Mouse (Mus musculus): ENCODE measurements around the gene Twnk. TPM values are rescaled to one million over a fixed set of nuclear protein-coding genes. Genes with fewer than 3 reads are reported as not detected.

The Twnk gene
- polyA plus RNA-seq, 1 experiment from 2014 or later: 10.2 TPM

- no peak for ATAC-seq (ENCODE audit: low read depth)
- H3K9ac ChIP-seq (replicated peaks; ENCODE audit: low read depth, low read length): peak overlapping the region; percentile 63
- H3K27ac ChIP-seq (ENCODE audit: low read depth, low read length): peak overlapping the region; percentile 97
- 53% methylated on average over 7 of the region's 7 CpGs for WGBS
- no peaks in the 10 kb centered on the region for H3K9me3 ChIP-seq (ENCODE audit: control insufficient read depth, low read length)
- no peaks in the 10 kb centered on the region for H3K27me3 ChIP-seq (ENCODE audit: control insufficient read depth, insufficient read depth, low read length)
- peaks cover 17% of the 10 kb centered on the region for H3K36me3 ChIP-seq (ENCODE audit: control insufficient read depth, insufficient read depth, low read length)
- peaks cover 19% of the 10 kb centered on the region; the same call in 1 of the 2 replicates for H3K4me1 ChIP-seq (ENCODE audit: control insufficient read depth, insufficient read depth, low read length)
- peak overlapping the region; percentile 39 for H3K4me3 ChIP-seq (ENCODE audit: low read depth, low read length)
- H3K4me2 ChIP-seq (ENCODE audit: low read depth, low read length): peak overlapping the region; percentile 57
Measured at GRCm38 (mm10) chr19:45057724-45058112, 52.3 kb downstream of the Twnk start.

- no peaks in the 10 kb centered on the region for H3K27me3 ChIP-seq (ENCODE audit: control insufficient read depth, insufficient read depth, low read length)
- peaks cover 19% of the 10 kb centered on the region; the same call in 1 of the 2 replicates for H3K4me1 ChIP-seq (ENCODE audit: control insufficient read depth, insufficient read depth, low read length)
- peak overlapping the region; percentile 57 for H3K4me2 ChIP-seq (ENCODE audit: low read depth, low read length)
- H3K27ac ChIP-seq (ENCODE audit: low read depth, low read length): peak overlapping the region; percentile 97
- peak overlapping the region; percentile 39 for H3K4me3 ChIP-seq (ENCODE audit: low read depth, low read length)
- peaks cover 12% of the 10 kb centered on the region; the same call in 1 of the 2 replicates for H3K36me3 ChIP-seq (ENCODE audit: control insufficient read depth, insufficient read depth, low read length)
- H3K9me3 ChIP-seq (ENCODE audit: control insufficient read depth, low read length): no peaks in the 10 kb centered on the region
- ATAC-seq (ENCODE audit: low read depth): peak; percentile 92
- peak overlapping the region; percentile 63 for H3K9ac ChIP-seq (replicated peaks; ENCODE audit: low read depth, low read length)
- under 1% methylated on average over 34 of the region's 34 CpGs for WGBS
Measured at GRCm38 (mm10) chr19:45058113-45058839, 52.8 kb downstream of the Twnk start.

- Histone ChIP-seq H3K27ac (ENCODE audit: low read depth, low read length) (peak overlapping the region; percentile 97), H3K9ac (replicated peaks; ENCODE audit: low read depth, low read length) (peak overlapping the region; percentile 63), H3K27me3 (ENCODE audit: control insufficient read depth, insufficient read depth, low read length) (no peaks in the 10 kb centered on the region), H3K4me3 (ENCODE audit: low read depth, low read length) (peak overlapping the region; percentile 39), H3K36me3 (ENCODE audit: control insufficient read depth, insufficient read depth, low read length) (0 out of 2 replicates have a peak, but pooled peaks cover 8% of the 10 kb centered on the region), H3K4me1 (ENCODE audit: control insufficient read depth, insufficient read depth, low read length) (peaks cover 19% of the 10 kb centered on the region; the same call in 1 of the 2 replicates), H3K4me2 (ENCODE audit: low read depth, low read length) (peak overlapping the region; percentile 57), H3K9me3 (ENCODE audit: control insufficient read depth, low read length) (no peaks in the 10 kb centered on the region)
- ATAC-seq (ENCODE audit: low read depth): no peak; the same call in 1 of the 2 replicates
- under 1% methylated on average over 14 of the region's 14 CpGs for WGBS
Measured at GRCm38 (mm10) chr19:45058841-45059240, 53.4 kb downstream of the Twnk start.

Other genes starting within 250 kb of the Twnk start
- gene Pax2, start 249.6 kb upstream of the Twnk start, polyA plus RNA-seq (2014; fragmentation: Nextera tagmentation; extraction: Ambion mirVana): 23.8 and 27.0 TPM in 2 replicates
- gene Slf2, start 74.5 kb upstream of the Twnk start, polyA plus RNA-seq (2014; fragmentation: Nextera tagmentation; extraction: Ambion mirVana): 41.5 and 46.3 TPM in 2 replicates
- 24.5 and 27.8 TPM in 2 replicates for gene Sema4g, start 16.6 kb upstream of the Twnk start, polyA plus RNA-seq (2014; fragmentation: Nextera tagmentation; extraction: Ambion mirVana)
- gene Mrpl43, start 779 bp downstream of the Twnk start, polyA plus RNA-seq (2014; fragmentation: Nextera tagmentation; extraction: Ambion mirVana): 82.0 and 88.0 TPM in 2 replicates
- 16.1 and 20.3 TPM in 2 replicates for gene Lzts2, start 8.8 kb downstream of the Twnk start, polyA plus RNA-seq (2014; fragmentation: Nextera tagmentation; extraction: Ambion mirVana)
- 2.3 and 2.5 TPM in 2 replicates for gene Pdzd7, start 40.1 kb downstream of the Twnk start, polyA plus RNA-seq (2014; fragmentation: Nextera tagmentation; extraction: Ambion mirVana)
- 73.7 and 79.6 TPM in 2 replicates for gene Sfxn3, start 41.8 kb downstream of the Twnk start, polyA plus RNA-seq (2014; fragmentation: Nextera tagmentation; extraction: Ambion mirVana)
- 1.2 and 2.1 TPM in 2 replicates for gene Kazald1, start 69.6 kb downstream of the Twnk start, polyA plus RNA-seq (2014; fragmentation: Nextera tagmentation; extraction: Ambion mirVana)
- gene Tlx1, start 145.0 kb downstream of the Twnk start, polyA plus RNA-seq (2014; fragmentation: Nextera tagmentation; extraction: Ambion mirVana): 0.35 TPM in 1 of 2 replicates, not detected in the other
- 23.0 and 24.3 TPM in 2 replicates for gene Lbx1, start 230.1 kb downstream of the Twnk start, polyA plus RNA-seq (2014; fragmentation: Nextera tagmentation; extraction: Ambion mirVana)

Measured in neural tube, embryonic 14.5 days (tissue).